Mouse (Mus musculus) right cerebral cortex, postnatal 25 days (tissue): ENCODE measurements around the gene Ankrd44.

Experiments used
- DNase-seq: peaks from one replicate; pipeline ENCODE4 v3.0.0; 2022

Ankrd44 gene

DNA sequence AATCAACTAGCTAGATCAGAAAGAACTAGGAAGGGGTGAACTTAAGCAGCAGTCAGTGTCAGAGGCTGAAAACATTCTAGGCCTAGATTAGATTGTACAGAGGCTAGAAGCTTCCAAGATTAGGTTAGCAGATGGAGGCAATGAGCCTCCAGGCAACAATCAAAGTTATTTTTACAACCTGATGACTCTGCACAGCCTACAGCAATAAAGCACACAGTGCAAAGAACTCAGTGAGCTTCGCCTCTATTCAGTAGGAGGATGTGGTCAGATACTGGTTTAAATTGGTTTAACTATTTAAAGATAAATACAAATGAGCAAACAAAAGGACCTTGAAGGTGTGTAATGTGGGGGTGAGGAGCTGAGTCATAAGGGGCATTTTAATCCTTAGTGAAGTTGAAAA lies 325.9 kb downstream of the Ankrd44 start:
- no peak for DNase-seq

GRCm38 (mm10) chr1:54597594-54598217 lies 328.5 kb downstream of the Ankrd44 start:
- no peak for DNase-seq

GRCm38 (mm10) chr1:54596151-54596550 lies 330.0 kb downstream of the Ankrd44 start:
- no peak for DNase-seq
